Mouse (Mus musculus) cortical plate, adult 2 months (tissue): ENCODE data around the gene Camta2.

Experiments used
- CTCF ChIP-seq: fragments of 200-500 bp; IDR thresholded peaks from 2 replicates; pipeline ENCODE4 v1.5.1; 2011; ENCODE audit warnings: mild to moderate bottlenecking, control low read depth, low read length; ENCODE audit not compliant: insufficient read depth; ENCODE audit errors: extremely low read depth
- POLR2A ChIP-seq: fragments of 200-500 bp; IDR thresholded peaks from 2 replicates; pipeline ENCODE4 v1.6.1; 2011; ENCODE audit warnings: mild to moderate bottlenecking, low read length, control low read depth; ENCODE audit not compliant: insufficient read depth; ENCODE audit errors: extremely low read depth

GRCm38 (mm10) chr11:70651391-70651790 lies 36.5 kb downstream of the Camta2 start:
- no peak for TF ChIP-seq CTCF
- no peak for TF ChIP-seq POLR2A
